Mouse (Mus musculus) cerebellum, adult 8-10 months (tissue): ENCODE data around the gene Tmem52b.
"Not testable (repeated sequence)": the region's sequence is repeated elsewhere in the genome, so short reads cannot be mapped to it uniquely, and the experiment has no call there.

Source experiments
- DNase-seq: peaks from one replicate; pipeline ENCODE4 v3.0.0; 2022

The Tmem52b gene

DNA sequence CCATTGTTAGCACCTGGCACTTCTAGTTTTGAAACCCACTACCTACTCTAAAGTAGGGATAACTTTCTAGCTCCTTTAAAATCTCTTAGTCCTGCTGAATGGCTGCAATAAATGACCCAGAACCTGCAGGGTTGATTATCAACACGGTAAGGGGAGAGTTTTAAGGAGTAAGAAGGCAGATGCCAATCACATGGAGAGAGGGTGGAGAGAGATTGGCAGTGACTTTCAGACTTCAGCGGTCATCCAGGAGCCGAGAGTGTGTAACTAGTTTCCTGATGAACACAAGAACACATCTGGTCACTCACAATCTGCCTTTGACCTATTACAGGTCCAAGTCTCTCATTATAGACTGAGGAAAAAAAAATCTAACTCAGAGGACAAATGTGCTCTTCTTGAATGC lies at the start of gene Tmem52b:
Tmem52b (plus strand) TSS at position 189 of the 400 bp plus-strand sequence.
- no peak for DNase-seq

DNA sequence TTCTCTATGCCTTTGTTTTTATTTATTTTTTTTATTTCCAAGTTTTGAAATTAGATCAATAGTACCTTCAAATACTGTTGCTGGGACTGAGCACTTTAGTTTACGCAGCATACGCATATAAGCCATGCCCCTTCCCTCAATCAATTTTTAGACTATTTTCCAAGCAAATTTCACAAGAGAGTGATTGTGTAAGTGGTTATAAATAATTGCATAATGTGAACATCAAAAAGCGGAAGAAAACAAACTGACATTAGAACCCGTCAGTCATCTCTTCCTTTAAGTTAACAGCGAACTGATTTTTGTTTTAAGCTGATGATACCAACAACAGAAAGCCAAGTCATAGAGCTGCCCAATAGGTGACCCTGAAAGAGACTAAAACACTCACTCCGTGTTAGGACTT lies 41.0 kb upstream of the Tmem52b start:
- DNase-seq: no peak

DNA sequence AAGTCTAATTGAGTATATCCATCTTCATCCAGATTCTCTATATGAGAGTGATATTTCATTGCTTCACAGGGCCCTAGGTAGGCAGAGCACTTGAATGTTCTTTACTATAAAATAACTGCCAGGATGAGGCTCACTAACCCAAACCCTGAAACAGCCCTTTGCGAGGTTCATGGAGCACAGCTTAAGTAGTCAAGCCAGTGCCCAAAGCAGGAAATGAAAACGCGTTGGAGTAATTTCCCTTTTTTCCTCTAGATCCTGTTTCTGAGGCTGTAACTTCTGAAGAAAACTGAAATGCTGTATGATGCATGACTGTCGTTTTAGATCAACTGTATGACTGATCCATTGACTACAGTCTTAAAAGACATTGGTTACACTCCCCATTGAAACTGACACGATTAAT lies 39.7 kb upstream of the Tmem52b start:
- no peak for DNase-seq

DNA sequence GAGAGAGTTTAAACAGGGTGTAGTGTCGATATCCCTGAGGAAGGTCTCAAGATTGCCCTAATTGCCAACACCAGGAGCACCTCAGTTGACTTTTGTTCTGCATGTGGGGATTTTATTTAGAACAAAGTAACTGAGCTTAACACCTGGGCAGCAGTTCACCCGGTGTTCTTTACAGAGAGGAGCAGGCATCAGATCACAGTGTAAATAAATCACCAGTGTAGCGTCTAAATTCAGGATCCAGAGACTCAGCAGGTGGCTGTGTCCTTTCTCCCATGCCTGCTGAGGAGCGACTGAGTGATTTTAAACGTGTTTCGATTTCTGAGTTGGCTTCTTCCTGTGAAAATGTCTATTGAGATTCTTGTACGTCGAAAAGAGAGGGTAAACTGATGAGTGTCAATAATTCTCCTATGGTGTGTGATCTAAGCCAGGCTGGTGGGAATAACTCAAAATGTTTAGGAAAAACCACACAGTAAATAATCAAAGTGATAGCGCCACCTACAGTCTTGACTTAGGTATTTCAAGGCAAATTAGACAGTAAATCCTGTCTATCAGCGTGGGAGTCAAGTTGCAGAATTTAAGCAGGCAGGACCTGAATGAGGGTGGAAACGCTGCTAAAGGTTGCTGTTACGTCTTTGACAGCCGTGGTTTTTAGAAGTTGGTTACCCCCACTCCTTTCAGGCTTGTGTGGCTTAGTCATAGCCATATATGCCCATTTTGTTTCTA lies 35.8 kb upstream of the Tmem52b start:
- peak; percentile 1 for DNase-seq

DNA sequence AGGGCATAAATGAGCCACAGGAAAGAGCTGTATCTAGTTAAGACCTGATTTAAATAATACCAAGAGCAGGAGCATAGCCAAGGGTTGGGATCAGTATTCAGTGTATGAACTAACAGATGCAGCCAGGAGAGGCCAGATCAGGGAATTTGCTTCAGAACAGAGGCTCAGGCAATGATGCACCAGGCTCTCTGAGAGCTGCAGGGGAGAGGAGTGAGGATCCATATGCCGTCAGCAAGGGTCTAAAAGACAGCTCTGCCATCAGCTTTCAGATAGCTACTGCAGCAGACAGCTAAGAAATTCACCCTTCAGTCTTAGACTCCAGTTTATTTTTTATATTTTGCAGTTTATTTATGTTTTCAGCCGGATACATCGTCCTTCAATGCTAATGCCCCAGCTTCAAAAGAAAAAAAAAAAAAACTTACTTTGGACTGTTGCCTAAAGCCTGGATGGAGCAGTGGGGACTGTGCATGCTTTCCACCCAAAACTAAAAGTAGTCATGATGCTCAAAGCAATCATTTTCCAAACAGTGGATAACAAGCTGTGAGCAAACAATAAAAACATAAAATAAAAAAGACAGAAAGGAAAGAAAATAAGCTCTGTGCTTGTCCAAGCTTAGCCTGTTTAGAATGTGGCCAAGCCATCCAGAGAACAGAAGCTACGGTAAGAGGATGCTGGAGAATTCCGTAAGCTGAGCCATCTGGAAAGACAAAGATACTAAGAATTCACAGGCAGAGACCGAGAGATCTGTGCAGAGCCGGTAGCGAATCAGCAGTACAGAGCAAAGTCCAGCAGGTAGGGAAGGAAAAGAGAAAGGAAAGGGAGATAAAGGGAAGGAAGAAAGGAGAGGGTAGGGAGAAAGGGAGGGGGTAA lies 32.0 kb upstream of the Tmem52b start:
- no peak for DNase-seq

DNA sequence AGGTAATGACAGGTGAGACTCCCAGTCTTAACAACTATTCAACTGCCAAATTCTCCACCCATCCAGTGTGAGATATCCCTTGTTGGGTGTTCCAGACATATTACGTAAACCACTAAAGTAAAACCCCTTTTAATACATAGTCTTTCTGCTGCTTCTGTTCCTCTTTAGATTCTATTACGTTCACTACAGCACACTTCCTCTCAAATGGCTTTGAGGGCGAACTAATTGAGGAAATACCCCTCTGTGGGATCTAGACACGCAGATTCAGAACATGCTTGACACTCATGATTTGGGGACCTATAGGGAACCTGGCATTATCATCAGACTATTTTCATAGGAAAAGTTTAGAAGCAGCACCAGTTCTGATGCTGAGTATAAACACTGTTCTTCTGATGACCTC lies 17.4 kb upstream of the Tmem52b start:
- no peak for DNase-seq

DNA sequence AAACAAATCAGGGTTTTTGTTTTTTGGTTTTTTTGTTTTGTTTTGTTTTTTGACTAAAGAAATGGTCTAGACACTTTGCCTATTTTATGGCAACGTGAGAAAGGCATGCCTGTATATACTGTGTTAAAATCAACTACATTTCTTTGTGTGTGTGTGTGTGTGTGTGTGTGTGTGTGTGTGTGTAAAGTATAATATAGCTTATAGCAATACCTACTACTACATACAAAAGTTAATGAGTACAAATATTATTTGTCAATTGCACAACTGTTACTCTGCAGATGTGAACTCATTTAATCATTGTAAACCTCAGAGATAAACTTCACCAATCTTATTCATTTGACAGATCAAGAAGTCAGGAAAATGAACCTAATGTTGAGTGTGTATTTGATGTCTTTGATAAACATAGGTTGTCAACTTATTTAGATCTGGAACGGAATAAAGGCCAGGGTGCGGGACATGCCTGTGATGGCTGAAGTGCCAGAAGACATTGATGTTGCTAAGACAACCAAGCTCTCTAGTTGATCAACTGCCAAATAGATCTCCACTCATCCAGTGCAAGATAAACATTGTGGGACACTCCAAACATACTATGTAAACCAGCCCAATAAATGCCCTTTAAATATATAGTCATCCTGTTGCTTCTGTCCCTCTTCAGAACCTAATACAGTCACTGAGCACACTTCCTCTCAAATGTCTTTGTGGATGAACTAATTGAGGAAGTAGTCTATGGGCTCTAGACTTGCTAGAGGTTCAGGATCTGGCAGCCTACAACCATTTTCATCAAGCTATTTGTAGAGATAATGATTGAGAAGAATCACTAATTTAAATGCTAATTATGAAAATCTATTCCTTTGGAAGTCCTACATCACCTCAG lies 14.8 kb upstream of the Tmem52b start:
- no peak for DNase-seq

DNA sequence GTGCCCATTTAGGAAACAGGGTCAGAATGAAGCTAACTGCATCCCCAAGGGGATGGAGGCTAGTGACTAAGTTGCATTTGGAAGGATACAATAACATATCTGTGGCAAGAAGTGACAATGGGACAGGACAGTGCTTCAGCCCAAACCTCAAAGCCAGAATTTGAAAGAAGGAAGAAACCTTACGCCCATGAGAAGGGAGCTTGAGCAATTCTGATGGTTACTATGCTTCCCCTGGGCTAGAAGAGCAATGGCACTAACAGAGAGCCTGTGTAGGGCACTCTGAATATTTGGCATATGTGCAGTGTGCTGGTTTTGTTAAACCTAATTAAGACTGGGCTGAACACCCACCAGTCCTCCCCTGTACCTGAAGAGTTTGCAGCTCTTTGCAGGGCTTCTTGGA lies 12.8 kb upstream of the Tmem52b start:
- not testable (repeated sequence) for DNase-seq

DNA sequence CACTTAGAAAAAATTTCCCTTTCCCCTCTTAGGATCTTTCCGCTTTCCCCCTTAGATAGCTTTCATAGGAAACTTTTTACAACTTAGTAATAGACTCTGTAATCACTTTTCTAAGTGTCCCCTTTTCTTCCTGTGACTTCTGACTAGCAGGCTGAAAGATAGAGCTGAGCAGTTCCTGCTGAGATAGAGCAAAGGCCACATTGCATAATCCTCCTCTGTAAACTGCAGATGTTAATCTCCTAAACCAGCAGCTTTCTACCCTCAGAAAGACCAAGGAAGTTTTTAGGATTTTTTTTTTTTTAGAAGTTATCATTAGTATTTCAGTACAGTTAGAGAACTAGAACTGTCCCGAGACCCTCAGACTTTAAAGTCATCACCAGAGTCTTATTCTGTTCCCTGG lies 8.9 kb upstream of the Tmem52b start:
- DNase-seq: no peak

DNA sequence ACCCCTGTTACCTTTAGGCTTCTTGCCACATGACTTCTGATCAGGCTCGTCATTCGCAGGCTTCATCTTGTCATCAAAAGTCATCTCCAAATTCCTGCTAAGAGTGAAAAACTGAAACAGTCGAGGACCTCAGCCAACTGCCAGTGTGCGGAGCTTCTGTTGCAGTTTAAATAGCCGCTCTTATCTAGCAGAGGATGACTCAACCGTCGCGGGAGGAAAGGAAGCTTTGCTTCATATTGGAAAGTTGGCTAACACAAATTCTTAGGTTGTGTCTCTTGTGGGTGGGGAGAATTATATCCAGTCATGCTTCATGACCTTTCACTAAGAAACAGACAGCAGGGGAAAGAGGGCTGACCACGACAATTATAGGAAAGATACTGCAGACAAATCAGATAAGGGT lies 5.3 kb upstream of the Tmem52b start, which contains the start of gene Olr1:
Olr1 (minus strand) TSS at position 142 of the 400 bp plus-strand sequence.
- DNase-seq: no peak

DNA sequence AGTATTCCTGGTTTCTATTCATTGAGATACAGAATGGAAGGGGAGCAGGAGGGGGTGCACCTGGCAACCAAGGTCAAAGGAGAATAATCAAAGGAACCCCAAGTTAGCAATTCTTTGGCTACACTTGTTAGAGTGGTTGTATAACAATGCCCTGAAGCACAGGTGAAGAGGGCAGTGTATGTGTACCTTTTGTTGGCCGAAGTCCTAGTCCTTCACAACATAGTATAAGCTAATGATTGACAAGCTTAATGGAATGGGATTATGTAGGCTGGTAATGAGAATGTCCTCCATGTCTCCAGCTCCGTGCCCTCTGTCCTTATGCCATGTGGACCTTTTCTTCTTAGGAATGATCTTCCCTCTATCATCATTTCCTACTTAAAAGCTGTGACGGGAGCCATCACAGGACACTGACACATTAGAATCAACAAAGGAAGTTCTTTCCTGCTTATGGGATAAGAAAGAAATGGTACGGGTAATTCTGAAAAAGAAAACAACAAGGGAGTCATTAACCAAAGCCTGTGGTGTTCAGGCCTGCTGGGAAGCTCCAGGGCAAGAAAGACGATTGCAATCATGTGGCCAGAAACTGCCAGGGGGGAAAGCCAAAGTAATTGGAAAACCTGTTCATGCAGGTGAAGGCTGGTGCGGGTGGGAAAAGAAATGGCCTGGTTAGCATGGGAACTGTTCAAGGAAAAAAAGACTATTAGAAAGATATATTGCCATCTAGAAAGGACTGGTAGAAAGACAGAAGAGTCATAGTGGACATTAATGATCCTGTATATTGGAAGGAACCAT lies 2.0 kb upstream of the Tmem52b start:
- no peak for DNase-seq

DNA sequence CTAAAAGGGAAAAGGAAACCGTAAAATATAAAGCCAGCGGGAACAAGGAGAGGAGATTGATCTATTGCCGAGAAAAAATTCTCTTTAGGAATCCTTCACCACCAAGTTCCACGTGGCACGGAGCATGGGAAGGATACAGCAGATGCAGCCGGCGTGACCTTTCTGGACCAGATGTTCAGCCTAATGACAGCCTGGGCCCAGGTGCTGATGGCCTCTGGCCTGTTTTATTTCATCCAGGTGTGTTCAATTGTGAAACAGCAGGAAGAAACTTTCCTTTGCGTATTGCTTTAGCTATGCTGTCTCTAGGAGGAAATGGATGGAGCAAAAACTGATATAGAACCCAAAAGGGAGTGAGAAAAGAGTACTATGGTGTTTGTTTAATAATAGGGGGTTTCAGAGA lies 513 bp downstream of the Tmem52b start:
- DNase-seq: no peak

DNA sequence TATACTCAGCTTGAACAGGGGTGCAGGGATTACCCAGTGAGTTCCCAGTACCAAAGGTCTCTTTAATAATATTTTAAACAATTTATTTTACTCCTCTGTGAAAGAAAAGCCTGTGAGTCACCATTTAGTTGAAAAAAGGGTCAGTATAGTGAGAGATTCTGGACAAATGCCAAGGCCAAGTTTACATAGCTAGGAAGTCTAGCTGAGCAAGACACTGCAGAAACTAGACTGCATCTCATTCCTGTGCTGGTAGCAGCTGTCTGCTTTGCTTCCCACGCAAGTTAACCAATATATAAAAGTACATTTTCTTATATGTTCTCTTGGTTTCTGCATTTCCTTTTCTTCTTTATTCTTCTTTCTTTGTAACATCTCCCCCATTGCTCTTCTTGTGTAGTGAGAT lies 1.1 kb downstream of the Tmem52b start:
- DNase-seq: no peak

DNA sequence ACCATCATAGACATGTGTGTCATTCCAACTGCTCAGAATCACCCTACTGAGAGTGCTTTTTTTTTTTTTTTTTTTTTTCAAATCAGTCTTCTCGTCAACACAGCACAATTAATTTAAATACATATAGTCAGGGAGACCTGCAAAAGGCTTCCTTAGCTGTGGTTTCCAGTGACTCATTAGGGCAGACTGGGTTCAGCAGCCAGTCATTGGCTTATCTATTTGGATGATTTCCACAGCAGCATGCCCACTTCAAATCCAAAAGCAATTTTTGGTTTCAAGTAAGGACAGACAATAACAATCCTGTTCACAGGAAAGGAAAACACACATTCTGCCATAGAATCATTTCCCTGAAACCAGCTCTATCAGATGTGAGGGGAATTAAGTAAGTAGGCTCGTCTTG lies 2.0 kb downstream of the Tmem52b start:
- DNase-seq: no peak

DNA sequence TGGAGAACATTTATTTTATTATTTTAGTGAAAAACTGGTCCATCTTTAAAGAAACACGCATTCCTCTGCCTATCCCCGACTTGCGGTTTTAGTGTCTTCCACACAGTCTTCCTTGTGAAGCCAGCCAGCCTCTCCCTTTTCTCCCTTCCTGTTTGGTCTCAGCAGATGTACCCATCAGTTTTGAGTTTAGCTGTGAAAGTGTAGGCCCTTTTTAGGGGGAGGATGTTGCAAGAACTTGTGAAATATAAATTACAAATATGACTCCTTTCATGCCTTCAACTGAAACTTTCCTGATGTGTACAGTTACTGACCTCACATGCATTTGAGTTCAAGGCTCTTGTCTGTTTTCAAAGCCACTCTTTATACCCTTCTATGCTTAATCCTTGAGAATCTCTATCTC lies 2.7 kb downstream of the Tmem52b start:
- no peak for DNase-seq

DNA sequence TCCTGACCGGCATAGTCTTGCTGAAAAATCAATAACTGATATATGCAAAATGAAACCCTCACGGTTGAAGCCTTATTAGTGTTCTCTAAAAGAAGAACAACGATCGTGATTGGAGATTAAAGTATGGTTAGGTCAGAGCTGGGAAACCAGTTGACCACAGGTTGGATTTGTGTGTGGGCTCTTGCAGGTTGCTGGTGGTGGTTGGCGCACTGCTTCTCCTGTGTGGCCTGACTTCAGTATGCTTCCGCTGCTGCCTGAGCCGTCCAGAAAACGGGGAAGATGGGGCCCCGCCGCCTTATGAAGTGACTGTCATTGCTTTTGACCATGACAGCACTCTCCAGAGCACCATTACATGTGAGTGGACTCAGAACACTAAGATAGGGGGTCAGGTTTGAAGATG lies 4.0 kb downstream of the Tmem52b start:
- no peak for DNase-seq

DNA sequence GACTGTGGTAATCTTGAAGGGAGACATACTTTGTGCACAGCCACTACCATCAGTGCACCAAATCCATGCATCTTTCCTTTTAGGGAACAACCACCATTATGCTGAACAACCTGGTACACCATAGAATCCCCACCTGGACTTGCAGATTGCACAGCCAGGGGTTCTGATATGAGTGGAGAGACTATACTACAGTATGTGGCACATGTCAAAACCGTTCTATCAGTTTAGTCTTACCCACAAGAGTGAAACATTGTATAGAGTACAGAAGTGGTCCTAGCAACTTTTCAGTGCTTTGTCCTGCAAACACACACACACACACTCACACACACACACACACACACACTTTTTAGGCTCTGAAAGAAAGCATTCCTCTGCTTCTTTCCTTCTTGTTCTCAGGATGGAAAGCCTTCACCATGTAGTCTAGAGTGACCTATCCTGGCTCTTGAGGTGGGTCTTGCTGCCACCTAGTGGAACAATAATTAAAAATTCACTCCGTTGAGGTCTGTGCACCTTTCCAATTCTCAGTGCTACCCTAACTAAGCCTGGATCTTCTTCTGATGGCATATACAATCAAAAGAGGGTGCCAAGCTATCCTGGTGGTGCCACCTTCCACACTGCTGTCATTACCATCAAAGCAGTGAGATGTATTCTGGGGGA lies 5.5 kb downstream of the Tmem52b start:
- DNase-seq: no peak

DNA sequence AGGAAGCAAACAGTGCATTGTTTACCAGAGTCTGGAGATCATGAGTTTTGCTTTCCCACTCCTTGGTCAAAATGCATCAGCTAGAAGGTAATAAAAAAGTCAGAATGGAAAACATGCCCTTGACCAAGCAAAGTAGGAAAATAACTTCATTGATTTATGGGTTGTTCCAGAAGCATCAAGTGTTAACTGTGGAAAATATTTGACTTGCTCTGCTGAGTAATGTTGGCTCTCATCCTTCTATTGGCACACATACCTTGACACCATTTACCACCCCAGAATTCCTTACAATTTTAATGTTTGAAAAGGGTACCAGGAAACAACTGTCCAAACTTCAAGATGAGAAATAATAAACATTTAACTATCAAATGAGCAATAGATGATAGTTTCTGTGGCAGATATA lies 13.7 kb downstream of the Tmem52b start:
- DNase-seq: no peak

DNA sequence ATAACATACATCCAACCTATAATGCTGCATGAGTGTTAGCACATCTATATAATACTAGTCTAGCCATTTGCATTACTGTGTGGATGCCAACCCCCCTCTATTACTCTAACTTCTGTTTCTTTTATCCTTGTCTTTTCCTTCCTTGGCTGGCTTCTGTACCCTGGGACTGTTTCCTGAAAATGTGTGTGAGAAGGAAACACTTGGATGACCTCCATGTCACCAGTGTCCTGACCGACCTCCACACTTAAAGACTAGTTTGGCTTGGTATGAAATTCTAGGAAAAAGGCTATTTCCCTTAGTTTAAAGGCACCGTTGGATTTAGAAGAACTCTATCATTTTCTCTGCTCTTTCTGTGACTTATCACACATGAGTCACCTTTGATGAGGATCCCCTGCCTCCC lies 15.1 kb downstream of the Tmem52b start:
- DNase-seq: no peak

DNA sequence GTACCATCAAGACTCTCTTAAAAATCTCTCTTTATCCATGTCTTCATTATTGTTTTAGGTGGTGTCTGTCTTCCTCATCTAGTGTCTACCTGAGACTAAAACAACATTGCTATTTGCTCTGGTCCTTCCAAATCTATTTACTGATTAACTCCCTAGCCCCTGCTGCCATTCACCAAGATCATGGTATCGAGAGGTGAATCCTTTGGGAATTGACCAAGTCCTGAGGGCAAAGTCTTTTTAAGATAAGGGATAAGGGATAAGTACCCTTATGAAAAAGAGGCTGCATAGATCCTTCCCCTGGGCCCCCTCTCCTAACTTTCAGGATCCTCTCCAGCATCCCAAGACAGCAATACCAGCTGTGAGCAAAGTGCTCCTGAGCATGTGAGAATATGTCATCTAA lies 17.2 kb downstream of the Tmem52b start:
- DNase-seq: no peak

DNA sequence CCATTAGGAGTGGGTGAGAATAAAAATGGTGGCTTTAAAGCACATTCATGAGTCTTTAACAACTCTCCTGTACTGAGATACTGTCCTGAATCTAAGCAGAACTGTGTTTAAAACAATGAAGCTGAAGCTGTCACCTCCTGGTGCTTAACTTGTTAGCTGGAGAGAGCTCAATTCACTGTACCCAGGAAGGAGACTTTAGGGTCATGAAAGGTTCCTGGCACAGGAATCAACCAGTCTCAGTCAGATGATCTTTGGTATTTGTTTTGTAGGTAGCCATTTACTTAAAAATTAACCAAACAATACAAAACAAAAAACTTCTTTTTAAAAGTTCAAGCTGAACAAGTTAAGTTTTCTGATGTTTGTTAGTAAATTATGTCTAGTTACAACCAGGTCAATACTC lies 17.9 kb downstream of the Tmem52b start:
- no peak for DNase-seq

DNA sequence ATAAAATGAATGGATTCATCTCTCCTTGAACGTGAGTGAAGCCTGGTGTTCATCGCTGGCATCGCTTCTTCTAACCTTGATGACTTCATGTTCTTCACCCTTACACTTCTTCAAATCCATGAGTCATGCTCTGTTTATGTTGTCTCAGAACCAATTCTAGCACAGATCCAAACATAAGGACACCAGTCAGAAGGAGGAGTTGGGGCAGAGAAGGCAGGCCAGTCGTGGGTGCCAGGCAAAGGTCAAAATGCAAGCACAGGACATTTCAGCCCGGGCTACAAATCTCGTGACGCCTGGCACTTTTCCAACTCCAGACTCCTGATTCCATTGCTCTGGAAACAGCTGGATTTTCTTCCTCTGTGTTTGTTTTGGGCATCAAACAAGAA lies 20.2 kb downstream of the Tmem52b start:
- DNase-seq: peak; percentile 52
